Mouse (Mus musculus) kidney, postnatal 0 days (tissue): ENCODE results near the gene Nt5c3b. TPM values are rescaled to one million over a fixed set of nuclear protein-coding genes. Genes with fewer than 3 reads are reported as not detected.
A peak's percentile ranks its signal among the peaks of the same experiment; 100 is the strongest.

Source experiments
- ATAC-seq: fragments of 200-750 bp; cut with Nextera tagmentation; replicated peaks from 2 replicates; pipeline ENCODE4 v1.8.0; 2017; ENCODE audit warnings: low read depth, moderate number of reproducible peaks, moderate TSS enrichment, moderate library complexity; ENCODE audit not compliant: low FRiP score
- DNase-seq: peaks from one replicate; pipeline ENCODE4 v3.0.0-alpha.2; 2016; ENCODE audit warnings: low spot score
- H3K27ac ChIP-seq: fragments of 300-500 bp; sonication (generic); 2 replicates; pipeline ENCODE4 v1.5.1; 2014; ENCODE audit warnings: mild to moderate bottlenecking
- H3K27me3 ChIP-seq: fragments of 300-500 bp; sonication (generic); 2 replicates; pipeline ENCODE4 v1.6.1; 2014; ENCODE audit warnings: low read length, mixed read lengths; ENCODE audit not compliant: insufficient read depth
- H3K36me3 ChIP-seq: fragments of 300-500 bp; sonication (generic); 2 replicates; pipeline ENCODE4 v1.6.1; 2014; ENCODE audit warnings: low read length, mixed read lengths; ENCODE audit not compliant: insufficient read depth
- H3K4me1 ChIP-seq: fragments of 300-500 bp; sonication (generic); replicated peaks from 2 replicates; pipeline ENCODE4 v1.6.1; 2014; ENCODE audit warnings: antibody characterized with exemption, low read length, mixed read lengths; ENCODE audit not compliant: insufficient read depth
- H3K4me2 ChIP-seq: fragments of 300-500 bp; sonication (generic); 2 replicates; pipeline ENCODE4 v1.6.1; 2014; ENCODE audit warnings: mild to moderate bottlenecking, low read length, moderate library complexity, mixed read lengths
- H3K4me3 ChIP-seq: fragments of 300-500 bp; sonication (generic); replicated peaks from 2 replicates; pipeline ENCODE4 v1.5.1; 2014; ENCODE audit warnings: low read depth, low read length
- H3K9ac ChIP-seq: fragments of 300-500 bp; sonication (generic); 2 replicates; pipeline ENCODE4 v1.6.1; 2014; ENCODE audit warnings: low read depth, low read length
- H3K9me3 ChIP-seq: fragments of 300-500 bp; sonication (generic); replicated peaks from 2 replicates; pipeline ENCODE4 v1.6.1; 2016; ENCODE audit warnings: low read length, inconsistent platforms, mixed read lengths
- CTCF ChIP-seq: IDR thresholded peaks from 2 replicates; pipeline ENCODE4 v1.5.1; 2016; ENCODE audit warnings: antibody characterized with exemption, low read depth, mild to moderate bottlenecking, moderate library complexity
- WGBS: fragments of 180-500 bp; shearing (Covaris S2); extraction: QIAGEN DNeasy Blood & Tissue Kit; methylation state at CpG from one replicate; pipeline ENCODE4 v1.1.7; 2014; 5-methylcytosine and 5-hydroxymethylcytosine counted together
- polyA plus RNA-seq: library from polyadenylated mRNA; unstranded; fragments of >200 nt; fragmentation: Nextera tagmentation; extraction: Ambion mirVana; gene quantifications from 2 replicates; pipeline ENCODE4 v1.2.1, GENCODE M21; 2015

The Nt5c3b gene
- polyA plus RNA-seq, 1 experiment from 2014 or later, result 98.6 TPM

DNA sequence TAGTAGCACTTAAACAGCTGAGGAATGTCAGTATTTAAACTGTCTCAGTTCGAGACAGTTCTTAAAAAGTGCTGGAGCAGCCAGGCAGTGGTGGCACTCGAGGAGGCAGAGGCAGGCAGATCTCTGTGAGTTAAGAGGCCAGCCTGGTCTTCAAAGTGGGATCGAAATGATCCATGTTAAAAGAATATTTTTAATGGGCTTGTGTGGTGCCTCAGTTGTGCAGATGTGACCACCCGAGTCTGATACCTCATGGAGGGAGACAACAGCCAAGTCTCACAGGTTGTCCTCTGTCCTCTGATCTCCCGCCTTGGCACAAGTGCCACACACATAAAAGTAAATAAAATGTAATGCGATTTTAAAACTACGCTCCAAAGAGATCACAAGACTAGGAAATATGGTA is 43.1 kb downstream of the Nt5c3b start:
- H3K9ac ChIP-seq, result no peak overlapping the region
- no peaks in the 10 kb centered on the region for H3K36me3 ChIP-seq
- H3K4me1 ChIP-seq, result peaks cover 28% of the 10 kb centered on the region
- no peak overlapping the region for H3K27ac ChIP-seq
- no peaks in the 10 kb centered on the region for H3K27me3 ChIP-seq
- DNase-seq (no peak), ATAC-seq (no peak)
- no peak for TF ChIP-seq CTCF
- no peak overlapping the region for H3K4me3 ChIP-seq
- WGBS, result 93% methylated on average over 7 of the region's 7 CpGs
- H3K4me2 ChIP-seq, result no peak overlapping the region
- no peaks in the 10 kb centered on the region for H3K9me3 ChIP-seq

DNA sequence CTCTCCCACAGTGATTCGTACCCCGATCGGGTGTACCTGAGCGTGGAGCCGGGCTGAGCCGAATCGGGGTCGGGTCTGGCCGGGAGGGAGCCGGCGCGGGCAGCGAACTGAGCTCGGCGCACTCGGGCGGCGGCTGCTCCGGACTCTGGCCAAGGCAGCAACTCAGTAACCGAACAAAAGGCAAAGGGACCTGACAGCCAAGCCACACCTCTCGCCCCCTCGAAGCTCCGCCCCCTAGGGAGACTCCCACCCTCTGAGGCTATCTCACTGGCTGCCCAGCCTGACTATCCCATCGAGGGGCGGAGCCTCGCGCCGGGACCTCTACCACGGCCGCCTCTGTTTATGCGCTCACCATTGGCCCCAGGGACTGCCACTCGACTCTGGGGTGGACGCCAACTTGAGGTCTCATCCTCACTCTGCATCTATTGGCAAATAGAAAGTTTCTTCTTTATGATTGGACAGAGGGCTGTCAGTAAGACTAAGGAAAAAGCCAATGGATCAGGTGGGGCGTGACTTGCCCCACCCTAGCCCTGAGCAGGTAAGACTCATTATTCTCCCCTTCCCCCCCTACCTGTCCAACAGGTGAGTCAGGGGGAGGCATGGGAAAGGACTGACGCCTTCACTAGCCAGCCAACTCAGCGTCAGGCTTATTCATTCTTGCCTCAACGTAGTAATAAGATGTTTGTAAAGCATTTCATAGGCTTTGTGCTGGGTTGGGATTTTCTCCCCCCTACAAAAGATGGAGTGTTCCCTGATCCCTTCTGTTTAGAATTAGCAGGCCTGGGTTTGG is 43.8 kb downstream of the Nt5c3b start, which contains the start of gene Jup:
Jup (minus strand) TSS at position 164 of the 790 bp plus-strand sequence.
- Histone ChIP-seq H3K36me3 (no peaks in the 10 kb centered on the region), H3K27me3 (no peaks in the 10 kb centered on the region), H3K9me3 (no peaks in the 10 kb centered on the region), H3K4me1 (peaks cover 32% of the 10 kb centered on the region), H3K9ac (peak within 1 kb of the TSS; percentile 90), H3K27ac (peak within 1 kb of the TSS; percentile 97), H3K4me2 (peak within 1 kb of the TSS; percentile 74), H3K4me3 (peak within 1 kb of the TSS; percentile 83)
- 1% methylated on average over 37 of the region's 37 CpGs for WGBS
- ATAC-seq (peak; percentile 97), DNase-seq (peak; percentile 100)
- no peak for TF ChIP-seq CTCF

DNA sequence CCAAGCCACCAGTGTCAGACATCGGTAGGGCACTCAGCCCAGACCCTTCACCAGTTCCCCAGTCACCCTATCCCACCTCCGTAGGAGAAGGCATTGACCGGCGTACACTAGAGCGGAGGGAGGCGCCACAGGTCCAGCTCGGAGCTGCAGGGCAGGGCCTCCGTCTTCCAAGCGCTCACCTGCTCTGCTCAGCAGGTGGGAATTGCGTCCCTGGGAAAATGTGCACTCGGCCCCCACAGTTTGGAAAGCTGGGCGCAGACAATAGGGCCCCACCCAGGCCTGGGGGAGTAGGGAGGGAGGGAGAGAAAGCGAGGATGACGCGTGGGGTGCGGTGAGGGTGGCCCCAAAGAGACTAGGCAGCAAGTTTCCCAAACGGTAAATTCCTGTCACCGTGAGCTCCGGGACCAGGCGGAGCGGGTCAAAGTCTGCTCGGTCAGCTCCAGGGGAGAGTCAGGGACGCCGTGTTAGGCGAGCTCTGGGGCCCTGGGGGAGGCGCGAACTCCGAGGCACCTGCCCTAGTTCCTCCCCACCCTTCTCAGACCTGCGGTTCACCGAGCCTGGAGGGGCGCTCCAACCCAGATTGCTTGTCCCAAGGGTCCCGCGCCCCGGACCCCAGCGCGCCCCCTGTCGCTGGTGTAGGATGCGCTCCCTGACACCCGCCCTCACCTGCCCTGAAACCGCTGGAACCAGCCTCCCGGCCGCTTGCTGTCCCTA is 44.6 kb downstream of the Nt5c3b start:
- WGBS, result 1% methylated on average over 42 of the region's 42 CpGs
- Histone ChIP-seq H3K4me2 (peak overlapping the region; percentile 74), H3K4me3 (peak overlapping the region; percentile 83), H3K36me3 (no peaks in the 10 kb centered on the region), H3K27ac (peak overlapping the region; percentile 97), H3K9ac (peak overlapping the region; percentile 90), H3K9me3 (no peaks in the 10 kb centered on the region), H3K4me1 (peaks cover 37% of the 10 kb centered on the region), H3K27me3 (no peaks in the 10 kb centered on the region)
- ATAC-seq, result peak; percentile 35
- TF ChIP-seq CTCF, result peak; percentile 64
- DNase-seq, result no peak

DNA sequence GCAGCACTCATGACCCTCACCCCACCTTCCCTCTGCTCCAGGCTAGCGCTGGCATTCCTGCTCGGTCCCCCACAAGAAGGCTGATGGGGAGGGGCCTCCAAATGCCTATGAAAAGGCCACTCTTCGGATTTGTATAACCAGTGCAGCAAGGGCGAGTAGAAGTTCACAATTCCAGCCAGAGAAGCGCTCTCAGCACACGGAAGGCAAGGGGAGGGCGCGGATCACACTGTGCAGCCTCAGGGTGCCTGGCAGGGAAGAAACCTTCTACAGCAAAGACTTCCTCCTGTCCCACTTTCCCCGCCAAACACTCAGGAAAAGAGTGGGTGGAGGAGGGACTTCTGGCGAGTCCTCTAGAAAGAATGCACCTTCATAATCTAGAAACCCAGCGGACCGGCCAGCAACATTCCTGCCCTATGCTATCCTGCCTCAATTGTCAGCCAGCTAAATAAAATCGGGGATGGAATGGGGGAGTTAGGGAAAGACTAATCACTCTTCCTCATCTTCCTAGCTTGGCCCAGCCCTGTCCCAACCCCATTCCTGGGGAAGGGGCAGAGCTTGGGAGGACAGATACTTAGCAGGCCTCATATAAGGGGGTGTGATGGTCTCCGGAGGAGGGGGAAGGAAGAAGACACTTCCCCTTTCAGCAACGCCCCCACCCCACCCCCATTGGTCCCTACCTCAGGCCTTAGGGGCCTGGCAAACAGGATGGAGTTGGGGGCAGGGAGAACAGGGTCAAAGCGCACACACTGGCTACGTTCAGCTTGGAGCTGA is 45.6 kb downstream of the Nt5c3b start:
- ATAC-seq (no peak), DNase-seq (peak; percentile 60)
- Histone ChIP-seq H3K9ac (peak overlapping the region; percentile 90), H3K9me3 (no peaks in the 10 kb centered on the region), H3K4me3 (peak overlapping the region; percentile 83), H3K27ac (peak overlapping the region; percentile 97), H3K27me3 (no peaks in the 10 kb centered on the region), H3K4me1 (peaks cover 41% of the 10 kb centered on the region), H3K4me2 (peak overlapping the region; percentile 74), H3K36me3 (no peaks in the 10 kb centered on the region)
- TF ChIP-seq CTCF, result no peak
- 22% methylated on average over 17 of the region's 17 CpGs for WGBS

DNA sequence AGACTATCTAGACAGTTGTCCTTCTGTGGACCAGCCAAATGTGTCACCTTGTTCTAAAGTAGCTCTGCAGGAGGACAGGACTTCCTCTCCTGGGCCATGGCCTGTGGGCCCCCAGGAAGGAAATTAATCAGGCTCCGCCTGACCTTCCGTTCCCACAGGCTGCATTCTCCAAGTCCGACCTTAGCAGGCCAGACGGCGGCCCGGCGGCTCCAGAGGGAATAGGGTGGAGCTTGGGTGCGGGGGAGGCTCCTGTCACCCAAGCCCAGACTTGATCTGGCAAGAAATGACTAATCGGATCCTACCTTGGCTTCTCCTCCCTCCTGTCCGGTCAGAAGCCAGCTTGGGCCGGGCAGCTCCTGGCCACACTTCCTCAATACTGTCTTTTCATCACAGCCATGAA is 46.4 kb downstream of the Nt5c3b start:
- no peaks in the 10 kb centered on the region for H3K27me3 ChIP-seq
- H3K4me1 ChIP-seq, result peaks cover 45% of the 10 kb centered on the region
- H3K9ac ChIP-seq, result 0 out of 2 replicates have a peak overlapping the region, but pooled peaks have one; percentile 27
- peak overlapping the region; percentile 74 for H3K4me2 ChIP-seq
- H3K4me3 ChIP-seq, result peak overlapping the region; percentile 83
- H3K36me3 ChIP-seq, result no peaks in the 10 kb centered on the region
- TF ChIP-seq CTCF, result no peak
- DNase-seq, result peak; percentile 86
- 9% methylated on average over 11 of the region's 11 CpGs for WGBS
- peak; percentile 35 for ATAC-seq
- no peaks in the 10 kb centered on the region for H3K9me3 ChIP-seq
- H3K27ac ChIP-seq, result peak overlapping the region; percentile 97
